In the genomic region with DNA sequence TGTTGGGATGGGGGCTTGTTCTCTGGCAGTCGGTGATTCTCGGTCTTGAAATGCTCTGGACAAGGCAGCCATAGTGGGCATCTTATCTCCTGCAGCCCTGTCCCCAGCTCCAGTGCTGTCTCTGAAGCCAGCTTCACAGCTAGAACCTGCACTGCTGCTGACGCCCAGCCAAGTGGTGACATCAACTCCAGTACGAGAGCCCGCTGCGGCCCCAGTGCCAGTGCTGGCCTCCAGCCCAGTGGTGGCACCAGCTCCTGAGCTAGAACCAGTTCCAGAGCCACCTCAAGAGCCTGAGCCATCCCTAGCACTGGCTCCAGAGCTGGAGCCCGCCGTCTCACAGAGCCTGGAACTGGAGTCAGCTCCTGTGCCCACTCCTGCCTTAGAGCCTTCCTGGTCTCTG, we compare ENCODE assay signal across 15 mouse cellular contexts. TPM values are rescaled to one million over a fixed set of nuclear protein-coding genes. Genes with fewer than 3 reads are reported as not detected.
DNase-seq lines count a peak whose midpoint lies in the region; ATAC-seq and TF ChIP-seq lines count a peak whose summit lies in the region.
"Had no signal": no experiment of that assay in that cellular context is flagged by ENCODE, and none has a peak within 500 bp of the region (broad histone marks: within the 10 kb centered on the region; RNA-seq: fewer than 3 reads in every experiment).

No protein-coding gene starts in this region.

- ATAC-seq in megakaryocyte, adult 5-6 weeks (ENCODE audit: poor library complexity, severe bottlenecking): no peak

- no peak for TF ChIP-seq CTCF in layer of hippocampus, adult 2 months (conservative IDR thresholded peaks at IDR 0.05)

- H3K27ac ChIP-seq in layer of hippocampus, adult 2 months: peak overlapping the region; percentile 52
- H3K27ac ChIP-seq: liver, embryonic 13.5 days; stomach, embryonic 15.5 days had no signal

- peak in 1 of 2 experiments; percentile 58 for DNase-seq in layer of hippocampus, adult 2 months (ENCODE audit: low spot score in 2 of 2)
- DNase-seq in layer of hippocampus, adult 9-11 months: no peak
- peak; percentile 43 for DNase-seq in right cerebral cortex, postnatal 25 days
- no peak for DNase-seq in right cerebral cortex, postnatal 36 days (ENCODE audit: low spot score in 2 of 2)
- DNase-seq in cerebellum, adult 11-12 months: peak; percentile 94
- no peak for DNase-seq in kidney, postnatal 36 days
- DNase-seq: heart, adult 11 months; heart, postnatal 10 days; kidney, postnatal 10 days; liver, embryonic 13.5 days; lung, postnatal 4 days had no signal

- H3K4me3 ChIP-seq in layer of hippocampus, adult 2 months: no peak overlapping the region
- H3K4me3 ChIP-seq: liver, embryonic 13.5 days; stomach, embryonic 15.5 days had no signal

RNA-seq across cellular contexts. Expression of gene Cel, which starts 19.3 kb away (rescaled TPM):
- not detected for total RNA-seq in layer of hippocampus, adult 2 months (2021)
- total RNA-seq in megakaryocyte, adult 5-6 weeks (2015): not detected in 2 replicates
- not detected in 2 replicates for total RNA-seq in megakaryocyte, adult 5-6 weeks (2017)
- total RNA-seq: heart, postnatal 10 days; left cerebral cortex, postnatal 14 days; neutrophil, adult 5-6 weeks had no signal

RNA-seq across cellular contexts. Expression of gene Ralgds, which starts 31.0 kb away (rescaled TPM):
- total RNA-seq in layer of hippocampus, adult 2 months (2021): 100 to 1,000 TPM; 115 to 139 TPM
- 1.4 and 2.3 TPM in 2 replicates for total RNA-seq in megakaryocyte, adult 5-6 weeks (2015)
- total RNA-seq in megakaryocyte, adult 5-6 weeks (2017): 1.8 and 2.1 TPM in 2 replicates

RNA-seq across cellular contexts. Expression of gene Gm10134, which starts 38.0 kb away (rescaled TPM):
- 1 to 10 TPM in 1 of 2 experiments, not detected in 1; 1.2 TPM for total RNA-seq in layer of hippocampus, adult 2 months (2021)
- not detected in 2 replicates for total RNA-seq in megakaryocyte, adult 5-6 weeks (2015)
- total RNA-seq in megakaryocyte, adult 5-6 weeks (2017): not detected in 2 replicates
- total RNA-seq: neutrophil, adult 5-6 weeks had no signal

RNA-seq across cellular contexts. Expression of gene Gtf3c5, which starts 39.7 kb away (rescaled TPM):
- total RNA-seq in layer of hippocampus, adult 2 months (2021): 10 to 100 TPM; 18.2 to 20.7 TPM
- 12.2 and 15.2 TPM in 2 replicates for total RNA-seq in megakaryocyte, adult 5-6 weeks (2015)
- total RNA-seq in megakaryocyte, adult 5-6 weeks (2017): 10.3 and 13.7 TPM in 2 replicates

RNA-seq across cellular contexts. Expression of gene Gbgt1, which starts 47.2 kb away (rescaled TPM):
- total RNA-seq in layer of hippocampus, adult 2 months (2021): 1 to 10 TPM; 1.8 to 2.2 TPM
- not detected in 2 replicates for total RNA-seq in megakaryocyte, adult 5-6 weeks (2015)
- 0.48 TPM in 1 of 2 replicates, not detected in the other for total RNA-seq in megakaryocyte, adult 5-6 weeks (2017)
- total RNA-seq: neutrophil, adult 5-6 weeks had no signal

Comparison
In these comparisons a context has a peak if more than half of its experiments do, and no peak if none do; other contexts are left out.
1. DNase-seq: peak in right cerebral cortex, postnatal 25 days (single experiment) and cerebellum, adult 11-12 months (single experiment); none in layer of hippocampus, adult 9-11 months (single experiment), right cerebral cortex, postnatal 36 days (0 of 2) and kidney, postnatal 36 days (0 of 2).
2. RNA of gene Ralgds, which starts 31.0 kb away (total RNA-seq): 115 to 139 TPM in layer of hippocampus, adult 2 months; 1.4 to 2.3 TPM in megakaryocyte, adult 5-6 weeks; every median in the first group is over 10 times any median in the second.